In genomic region chr17:84758374-84758773, GRCm38 (mm10) we compare ENCODE assay signal across 19 mouse cellular contexts. TPM values are rescaled to one million over a fixed set of nuclear protein-coding genes. Genes with fewer than 3 reads are reported as not detected.
DNase-seq lines count a peak whose midpoint lies in the region; ATAC-seq and TF ChIP-seq lines count a peak whose summit lies in the region.
"Had no signal": no experiment of that assay in that cellular context is flagged by ENCODE, and none has a peak within 500 bp of the region (broad histone marks: within the 10 kb centered on the region; RNA-seq: fewer than 3 reads in every experiment).

No protein-coding gene starts in this region.

- H3K36me3 ChIP-seq in stomach, postnatal 0 days (ENCODE audit: control insufficient read depth, insufficient read depth, low read length): peaks cover 1% of the 10 kb centered on the region; the same call in 1 of the 2 replicates

- TF ChIP-seq CTCF in stomach, postnatal 0 days (IDR thresholded peaks at IDR 0.05; ENCODE audit: low read depth): no peak

- H3K27me3 ChIP-seq in stomach, postnatal 0 days (ENCODE audit: control insufficient read depth, insufficient read depth, low read length): no peaks in the 10 kb centered on the region
- H3K27me3 ChIP-seq: embryonic facial prominence, embryonic 15.5 days; heart, embryonic 15.5 days; stomach, embryonic 15.5 days had no signal

- WGBS in stomach, postnatal 0 days: 45% methylated on average over 10 of the region's 10 CpGs

- peak; percentile 15 for DNase-seq in thymus, postnatal 4 days
- DNase-seq in thymus, postnatal 36 days: no peak
- peak; percentile 19 for DNase-seq in T-cell, adult 2 months (ENCODE audit: low spot score)
- peak; percentile 60 for DNase-seq in induced T-regulatory cell, adult 2 months (ENCODE audit: low read depth)
- no peak for DNase-seq in frontal cortex, postnatal 25 days (ENCODE audit: low spot score in 2 of 2)
- DNase-seq in adrenal gland, adult 2 months: no peak
- no peak for DNase-seq in stomach, postnatal 0 days (ENCODE audit: low spot score)
- DNase-seq: cerebellum, postnatal 25 days; kidney, adult 2 months; kidney, postnatal 4 days; left cerebral cortex, postnatal 4 days; lung, postnatal 14 days; retina, postnatal 1 day had no signal

- H3K9me3 ChIP-seq in stomach, postnatal 0 days (ENCODE audit: control insufficient read depth, low read length): no peaks in the 10 kb centered on the region
- H3K9me3 ChIP-seq: embryonic facial prominence, embryonic 15.5 days; heart, embryonic 15.5 days; midbrain, embryonic 10.5 days; stomach, embryonic 15.5 days had no signal

- no peak overlapping the region for H3K27ac ChIP-seq in stomach, postnatal 0 days (replicated peaks)
- H3K27ac ChIP-seq: embryonic facial prominence, embryonic 15.5 days; heart, embryonic 15.5 days; hindbrain, embryonic 14.5 days; liver, embryonic 14.5 days; midbrain, embryonic 10.5 days; stomach, embryonic 15.5 days had no signal

- no peak overlapping the region for H3K9ac ChIP-seq in stomach, postnatal 0 days (ENCODE audit: low read length)
- H3K9ac ChIP-seq: embryonic facial prominence, embryonic 15.5 days; heart, embryonic 15.5 days; hindbrain, embryonic 14.5 days; liver, embryonic 14.5 days; stomach, embryonic 15.5 days had no signal

- ATAC-seq in stomach, postnatal 0 days (ENCODE audit: low FRiP score, low TSS enrichment): no peak

- no peak overlapping the region for H3K4me2 ChIP-seq in stomach, postnatal 0 days (replicated peaks; ENCODE audit: low read depth)
- H3K4me2 ChIP-seq: embryonic facial prominence, embryonic 15.5 days; heart, embryonic 15.5 days; hindbrain, embryonic 14.5 days; stomach, embryonic 15.5 days had no signal

- no peak overlapping the region for H3K4me3 ChIP-seq in stomach, postnatal 0 days (ENCODE audit: low read depth, low read length)
- H3K4me3 ChIP-seq: embryonic facial prominence, embryonic 15.5 days; heart, embryonic 15.5 days; midbrain, embryonic 10.5 days; stomach, embryonic 15.5 days had no signal

- no peaks in the 10 kb centered on the region for H3K4me1 ChIP-seq in stomach, postnatal 0 days (replicated peaks; ENCODE audit: control insufficient read depth, insufficient read depth)
- H3K4me1 ChIP-seq: embryonic facial prominence, embryonic 15.5 days; heart, embryonic 15.5 days; stomach, embryonic 15.5 days had no signal

- TF ChIP-seq EP300 in stomach, postnatal 0 days (optimal IDR thresholded peaks at IDR 0.05): no peak

RNA-seq across cellular contexts. Expression of gene Lrpprc, which starts 32.2 kb away (rescaled TPM):
- total RNA-seq in adrenal gland, adult 2 months (2021): 10 to 100 TPM; 67.1 to 72.5 TPM
- 19.9 and 21.6 TPM in 2 replicates for polyA plus RNA-seq in adrenal gland, adult 2 months (2012; rRNA removed)
- polyA plus RNA-seq in stomach, postnatal 0 days (2015; fragmentation: Nextera tagmentation; extraction: Ambion mirVana): 14.6 and 15.9 TPM in 2 replicates

Comparison
In these comparisons a context has a peak if more than half of its experiments do, and no peak if none do; other contexts are left out.
1. DNase-seq: peak in thymus, postnatal 4 days (single experiment), T-cell, adult 2 months (single experiment) and induced T-regulatory cell, adult 2 months (single experiment); none in thymus, postnatal 36 days (0 of 2), frontal cortex, postnatal 25 days (0 of 2), adrenal gland, adult 2 months (single experiment) and stomach, postnatal 0 days (single experiment).